Mouse (Mus musculus) B cell, adult 67 days (primary cell): ENCODE data around the gene Rbm34. TPM values are rescaled to one million over a fixed set of nuclear protein-coding genes. Genes with fewer than 3 reads are reported as not detected.

Source experiments
- total RNA-seq, 2 experiments: library from RNA; stranded (reverse); gene quantifications; 4 replicates each; pipeline ENCODE4 v1.2.4; 2023

The Rbm34 gene
- 10 to 100 TPM; 20.6 to 20.7 TPM for total RNA-seq

GRCm38 (mm10) chr8:126970579-126971313 lies at the start of gene Rbm34:
Gene Rbm34 (minus strand): TSS chr8:126971071.

GRCm38 (mm10) chr8:126945730-126946163 lies 25.1 kb downstream of the Rbm34 start, which contains the start of gene Tomm20:
Gene Tomm20 (minus strand): TSS chr8:126945844.

Other genes starting within 250 kb of the Rbm34 start
- gene Tomm20, start 25.2 kb downstream of the Rbm34 start, total RNA-seq, result 10 to 100 TPM; 83.6 to 93.7 TPM
- not detected for gene Pard3, start 92.8 kb upstream of the Rbm34 start, total RNA-seq